Mouse (Mus musculus) hindbrain, embryonic 16.5 days (tissue): Measurements from ENCODE around the gene Slc26a9. TPM values are rescaled to one million over a fixed set of nuclear protein-coding genes. Genes with fewer than 3 reads are reported as not detected.

ENCODE experiments used
- ATAC-seq: fragments of 200-750 bp; cut with Nextera tagmentation; 2 replicates; pipeline ENCODE4 v1.8.0; 2017; ENCODE audit warnings: moderate TSS enrichment, moderate library complexity
- H3K27ac ChIP-seq: fragments of 300-500 bp; sonication (generic); 2 replicates; pipeline ENCODE4 v1.5.1; 2014; ENCODE audit warnings: low read depth, mild to moderate bottlenecking, control low read depth, low read length, moderate library complexity
- H3K27me3 ChIP-seq: fragments of 300-500 bp; sonication (generic); replicated peaks from 2 replicates; pipeline ENCODE4 v1.6.1; 2014; ENCODE audit warnings: low read length; ENCODE audit not compliant: control insufficient read depth, insufficient read depth
- H3K36me3 ChIP-seq: fragments of 300-500 bp; sonication (generic); 2 replicates; pipeline ENCODE4 v1.6.1; 2014; ENCODE audit warnings: mild to moderate bottlenecking, low read length, moderate library complexity, mixed read lengths; ENCODE audit not compliant: control insufficient read depth, insufficient read depth
- H3K4me1 ChIP-seq: fragments of 300-500 bp; sonication (generic); 2 replicates; pipeline ENCODE4 v1.6.1; 2014; ENCODE audit warnings: low read depth, low read length; ENCODE audit not compliant: control insufficient read depth, insufficient read depth
- H3K4me2 ChIP-seq: fragments of 300-500 bp; sonication (generic); 2 replicates; pipeline ENCODE4 v1.6.1; 2014; ENCODE audit warnings: mild to moderate bottlenecking, low read length, control low read depth, moderate library complexity
- H3K4me3 ChIP-seq: fragments of 300-500 bp; sonication (generic); 2 replicates; pipeline ENCODE4 v1.5.1; 2014; ENCODE audit warnings: mild to moderate bottlenecking, low read length, control low read depth, moderate library complexity
- H3K9ac ChIP-seq: fragments of 300-500 bp; sonication (generic); 2 replicates; pipeline ENCODE4 v1.6.1; 2014; ENCODE audit warnings: low read depth, mild to moderate bottlenecking, control low read depth, low read length, moderate library complexity
- H3K9me3 ChIP-seq: fragments of 300-500 bp; sonication (generic); 2 replicates; pipeline ENCODE4 v1.6.1; 2014; ENCODE audit warnings: mild to moderate bottlenecking, low read length, moderate library complexity; ENCODE audit not compliant: control insufficient read depth
- WGBS: fragments of 180-500 bp; shearing (Covaris S2); extraction: QIAGEN DNeasy Blood & Tissue Kit; methylation state at CpG from one replicate; pipeline ENCODE4 v1.1.7; 2014; 5-methylcytosine and 5-hydroxymethylcytosine counted together
- polyA plus RNA-seq: library from polyadenylated mRNA; unstranded; fragments of >200 nt; fragmentation: Nextera tagmentation; extraction: Ambion mirVana; gene quantifications from 2 replicates; pipeline ENCODE4 v1.2.1, GENCODE M21; 2015

Slc26a9 gene
- polyA plus RNA-seq, 1 experiment from 2014 or later: 0.18 TPM

DNA sequence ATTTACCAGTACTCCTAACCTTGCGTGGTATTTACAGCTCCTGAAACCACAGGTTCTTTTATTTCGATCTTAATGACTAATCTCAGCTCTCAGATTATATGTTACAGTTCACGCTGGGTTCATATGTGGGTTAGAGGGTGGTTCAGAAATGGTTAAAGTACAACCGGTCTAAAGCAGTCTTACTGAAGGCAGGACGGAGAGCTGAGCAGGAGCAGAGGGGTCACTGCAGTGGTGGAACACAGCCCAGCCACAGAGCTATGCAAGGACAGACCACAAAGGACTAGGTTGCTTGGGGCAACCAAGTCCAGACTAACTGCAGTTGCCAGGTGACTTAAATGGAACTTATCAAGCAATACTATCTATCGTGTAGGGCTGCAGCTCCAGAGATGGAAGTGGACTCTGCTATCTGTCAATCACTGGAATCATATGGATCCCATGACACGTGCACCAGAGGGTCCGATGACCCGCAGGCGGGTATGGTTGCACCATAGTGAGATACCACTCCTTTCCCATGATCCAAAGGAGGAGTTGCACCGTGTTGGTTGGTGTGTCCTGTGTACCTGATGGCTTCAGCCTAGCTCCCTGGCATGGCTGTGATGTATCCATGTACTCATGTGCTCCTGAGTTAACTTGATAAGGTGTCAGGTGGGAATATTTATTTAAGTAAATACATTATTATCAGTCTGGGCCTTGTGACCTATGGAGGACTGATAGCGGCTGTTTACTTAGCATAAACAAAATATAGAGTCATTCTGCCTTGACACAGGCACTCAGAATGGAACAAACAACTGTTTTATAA is 13.0 kb upstream of the Slc26a9 start:
- Histone ChIP-seq H3K4me1 (no peaks in the 10 kb centered on the region), H3K36me3 (no peaks in the 10 kb centered on the region), H3K9me3 (no peaks in the 10 kb centered on the region), H3K27me3 (no peaks in the 10 kb centered on the region), H3K4me2 (no peak overlapping the region), H3K4me3 (no peak overlapping the region), H3K9ac (no peak overlapping the region), H3K27ac (no peak overlapping the region)
- ATAC-seq: 0 out of 2 replicates have a peak, but pooled peaks have one; percentile 30
- 75% methylated on average over 12 of the region's 12 CpGs for WGBS

GRCm38 (mm10) chr1:131733474-131734180 is 10.2 kb upstream of the Slc26a9 start:
- Histone ChIP-seq H3K4me1 (no peaks in the 10 kb centered on the region), H3K4me3 (no peak overlapping the region), H3K27ac (no peak overlapping the region), H3K9ac (no peak overlapping the region), H3K36me3 (no peaks in the 10 kb centered on the region), H3K4me2 (no peak overlapping the region), H3K9me3 (no peaks in the 10 kb centered on the region), H3K27me3 (no peaks in the 10 kb centered on the region)
- ATAC-seq: no peak
- WGBS: 49% methylated on average over 13 of the region's 13 CpGs

DNA sequence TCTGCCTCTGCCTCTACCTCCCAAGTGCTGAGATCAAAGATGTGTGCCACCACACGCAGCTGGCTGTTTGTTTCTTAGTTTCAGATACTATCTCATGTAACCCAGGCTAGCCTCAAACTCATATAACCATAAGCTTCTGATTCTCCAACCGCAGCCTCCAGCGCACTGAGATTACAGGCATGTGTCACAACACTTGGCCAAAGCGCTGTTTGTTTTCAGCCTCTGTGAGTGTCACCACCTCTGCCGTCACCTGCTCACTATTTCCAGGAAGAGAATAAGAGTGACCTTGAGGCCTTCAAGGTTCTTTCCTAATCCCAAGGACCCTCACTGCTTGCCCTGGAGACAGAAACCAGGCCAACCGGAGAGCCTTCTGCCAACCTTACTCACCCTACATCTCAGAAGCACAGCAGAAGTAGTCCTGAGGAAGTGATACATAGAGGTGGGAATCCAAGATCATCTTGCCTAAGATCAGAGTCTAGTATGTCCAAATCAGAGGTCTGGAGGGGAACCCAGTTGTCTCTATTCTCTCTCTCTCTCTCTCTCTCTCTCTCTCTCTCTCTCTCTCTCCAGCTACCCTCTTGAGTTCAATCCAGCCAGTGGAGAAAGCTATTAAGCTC is 9.1 kb upstream of the Slc26a9 start:
- H3K36me3 ChIP-seq: no peaks in the 10 kb centered on the region
- no peak overlapping the region for H3K27ac ChIP-seq
- no peak for ATAC-seq
- H3K4me3 ChIP-seq: no peak overlapping the region
- H3K9ac ChIP-seq: no peak overlapping the region
- H3K27me3 ChIP-seq: no peaks in the 10 kb centered on the region
- H3K4me2 ChIP-seq: no peak overlapping the region
- no peaks in the 10 kb centered on the region for H3K9me3 ChIP-seq
- WGBS: 96% methylated on average over 6 of the region's 6 CpGs
- no peaks in the 10 kb centered on the region for H3K4me1 ChIP-seq

DNA sequence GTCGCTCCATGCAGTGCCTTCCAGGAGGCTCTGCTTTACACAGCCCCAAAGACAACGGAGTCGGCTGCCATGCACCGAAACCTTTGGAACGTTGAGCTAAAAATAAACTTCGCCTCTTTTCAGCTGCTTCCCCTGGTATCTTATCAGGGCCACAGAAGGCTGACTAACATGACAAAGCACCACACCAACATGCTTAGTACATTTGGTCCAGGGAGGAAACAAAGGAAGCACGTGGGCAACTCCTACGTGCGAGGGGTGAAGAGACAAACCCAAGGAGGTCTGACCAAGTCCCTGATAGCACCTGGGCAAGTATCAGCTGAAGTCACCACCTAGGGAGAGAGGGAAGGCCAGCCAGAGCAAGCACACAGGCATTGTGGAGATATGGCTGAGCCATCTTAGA is 7.3 kb upstream of the Slc26a9 start:
- H3K4me3 ChIP-seq: no peak overlapping the region
- no peak overlapping the region for H3K27ac ChIP-seq
- H3K9ac ChIP-seq: no peak overlapping the region
- H3K4me2 ChIP-seq: no peak overlapping the region
- 87% methylated on average over 9 of the region's 9 CpGs for WGBS
- no peaks in the 10 kb centered on the region for H3K4me1 ChIP-seq
- ATAC-seq: no peak
- H3K27me3 ChIP-seq: no peaks in the 10 kb centered on the region
- no peaks in the 10 kb centered on the region for H3K9me3 ChIP-seq
- no peaks in the 10 kb centered on the region for H3K36me3 ChIP-seq

DNA sequence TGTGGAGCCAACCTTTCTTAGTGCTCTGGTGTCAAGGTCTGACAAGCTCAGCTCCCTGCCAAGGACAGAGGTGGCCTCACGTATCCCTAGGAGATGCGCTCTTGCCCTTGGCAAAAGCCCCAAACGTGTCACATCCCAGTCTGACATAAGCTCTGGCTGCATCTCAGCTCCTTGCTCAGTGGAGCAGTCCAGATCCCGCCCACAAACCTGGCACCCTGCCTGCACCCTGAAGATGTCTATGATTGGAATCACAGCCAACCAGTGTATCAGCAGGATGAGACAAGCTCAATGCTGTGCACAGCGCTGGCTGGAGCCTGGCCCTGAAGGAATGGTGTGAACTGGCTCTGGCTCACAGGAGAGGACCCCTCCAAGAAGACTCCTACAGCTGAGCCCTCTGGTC is 6.6 kb upstream of the Slc26a9 start:
- Histone ChIP-seq H3K27me3 (no peaks in the 10 kb centered on the region), H3K4me3 (no peak overlapping the region), H3K9me3 (no peaks in the 10 kb centered on the region), H3K4me2 (no peak overlapping the region), H3K4me1 (no peaks in the 10 kb centered on the region), H3K36me3 (no peaks in the 10 kb centered on the region), H3K9ac (no peak overlapping the region), H3K27ac (no peak overlapping the region)
- WGBS: 33% methylated on average over 5 of the region's 5 CpGs
- peak; percentile 92 for ATAC-seq

DNA sequence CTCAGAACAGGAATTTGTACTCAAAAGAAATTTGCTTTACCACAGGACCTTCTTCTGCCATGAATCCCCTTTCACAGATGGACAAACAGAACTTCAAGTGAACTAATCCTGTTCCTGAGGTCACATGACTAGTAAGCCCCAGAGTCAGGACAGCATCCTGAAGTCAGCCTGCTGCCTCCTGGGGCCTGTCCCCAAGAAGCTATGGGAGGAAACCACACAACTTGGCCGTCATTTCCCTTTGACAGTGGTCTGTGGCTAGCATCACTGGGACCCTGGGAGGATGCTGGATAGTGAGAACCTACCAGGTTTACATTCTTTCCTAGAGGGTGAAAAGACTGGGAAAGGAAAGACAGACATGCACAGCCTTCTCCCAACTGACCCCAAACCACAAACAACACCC is 5.1 kb upstream of the Slc26a9 start:
- 94% methylated on average over 1 of the region's 1 CpGs for WGBS
- H3K9me3 ChIP-seq: no peaks in the 10 kb centered on the region

DNA sequence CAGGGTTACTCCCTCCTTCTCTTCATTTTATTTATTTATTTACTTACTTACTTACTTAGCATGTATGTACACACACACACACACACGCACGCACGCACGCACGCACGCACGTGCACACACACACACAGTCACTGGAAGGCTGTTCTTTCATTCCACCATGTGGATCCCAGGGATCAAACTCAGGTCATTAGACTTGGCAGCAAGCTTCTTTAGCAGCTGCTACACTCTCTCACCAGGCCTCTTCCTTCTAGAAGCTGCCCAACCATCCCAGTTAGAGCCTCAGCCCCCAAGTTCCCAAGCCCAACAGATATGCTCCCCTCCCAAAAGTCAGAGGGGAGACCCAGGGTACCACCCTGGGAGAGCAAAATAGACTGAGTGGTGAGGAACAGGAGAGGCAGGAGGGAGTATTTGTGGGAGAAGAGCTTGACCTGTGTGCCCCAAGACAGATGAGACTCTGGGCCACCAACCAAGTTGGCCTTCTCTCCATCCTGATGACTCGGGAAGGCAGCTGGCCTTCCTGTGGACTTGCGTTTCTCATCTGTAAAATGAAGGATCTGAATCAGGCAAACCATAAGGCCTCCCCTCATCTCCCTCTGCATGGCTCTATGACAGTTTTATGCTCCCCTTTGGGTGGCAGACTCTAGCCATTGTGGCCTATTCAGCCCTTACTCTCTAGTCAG is 4.2 kb upstream of the Slc26a9 start:
- no peaks in the 10 kb centered on the region for H3K9me3 ChIP-seq
- H3K27me3 ChIP-seq: no peaks in the 10 kb centered on the region
- ATAC-seq: no peak
- no peaks in the 10 kb centered on the region for H3K4me1 ChIP-seq
- no peak overlapping the region for H3K27ac ChIP-seq
- no peak overlapping the region for H3K4me3 ChIP-seq
- WGBS: 92% methylated on average over 9 of the region's 9 CpGs
- no peaks in the 10 kb centered on the region for H3K36me3 ChIP-seq
- no peak overlapping the region for H3K4me2 ChIP-seq
- no peak overlapping the region for H3K9ac ChIP-seq

More for the DNA sequence above, 5.1 kb upstream of the Slc26a9 start:
- no peak overlapping the region for H3K27ac ChIP-seq
- H3K4me1 ChIP-seq: no peaks in the 10 kb centered on the region
- no peak overlapping the region for H3K9ac ChIP-seq
- H3K36me3 ChIP-seq: no peaks in the 10 kb centered on the region
- no peak for ATAC-seq
- no peak overlapping the region for H3K4me3 ChIP-seq
- H3K4me2 ChIP-seq: no peak overlapping the region
- H3K27me3 ChIP-seq: no peaks in the 10 kb centered on the region

DNA sequence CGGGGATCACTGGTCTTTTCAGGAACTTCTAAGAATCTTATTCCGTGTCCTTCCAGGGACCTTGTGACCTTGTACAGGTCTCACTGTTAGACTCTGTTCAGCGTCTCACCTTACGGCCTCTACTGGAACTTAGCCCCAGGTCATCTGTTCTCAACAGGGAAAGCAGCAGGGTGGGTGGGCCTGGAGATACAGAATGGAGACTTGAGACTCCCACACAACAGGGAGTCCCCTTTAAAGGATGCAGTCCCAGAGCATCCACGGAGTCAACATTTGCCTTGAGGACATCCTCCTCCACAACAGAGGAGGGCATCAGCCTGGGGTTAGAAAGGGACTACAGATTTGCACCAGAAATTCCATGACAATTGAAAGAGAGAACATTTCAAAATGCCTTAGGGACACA is 1.6 kb downstream of the Slc26a9 start:
- 64% methylated on average over 5 of the region's 5 CpGs for WGBS

GRCm38 (mm10) chr1:131747761-131748160 is 3.9 kb downstream of the Slc26a9 start:
- peaks cover 3% of the 10 kb centered on the region; the same call in 1 of the 2 replicates for H3K4me1 ChIP-seq
- WGBS: 56% methylated on average over 2 of the region's 2 CpGs
- ATAC-seq: no peak
- no peaks in the 10 kb centered on the region for H3K36me3 ChIP-seq
- no peak overlapping the region for H3K27ac ChIP-seq
- no peaks in the 10 kb centered on the region for H3K9me3 ChIP-seq
- H3K4me3 ChIP-seq: no peak overlapping the region
- H3K9ac ChIP-seq: no peak overlapping the region
- H3K4me2 ChIP-seq: no peak overlapping the region
- no peaks in the 10 kb centered on the region for H3K27me3 ChIP-seq

More for the DNA sequence above, 1.6 kb downstream of the Slc26a9 start:
- H3K27ac ChIP-seq: no peak overlapping the region
- H3K4me2 ChIP-seq: no peak overlapping the region
- ATAC-seq: no peak
- H3K4me3 ChIP-seq: no peak overlapping the region
- no peaks in the 10 kb centered on the region for H3K4me1 ChIP-seq
- no peaks in the 10 kb centered on the region for H3K36me3 ChIP-seq
- H3K9ac ChIP-seq: no peak overlapping the region
- H3K27me3 ChIP-seq: no peaks in the 10 kb centered on the region
- no peaks in the 10 kb centered on the region for H3K9me3 ChIP-seq
